In genomic region chr12:104061862-104062261, GRCm38 (mm10) we compare ENCODE assay signal across 28 mouse cellular contexts. TPM values are rescaled to one million over a fixed set of nuclear protein-coding genes. Genes with fewer than 3 reads are reported as not detected.
DNase-seq lines count a peak whose midpoint lies in the region; ATAC-seq and TF ChIP-seq lines count a peak whose summit lies in the region.
"Had no signal": no experiment of that assay in that cellular context is flagged by ENCODE, and none has a peak within 500 bp of the region (broad histone marks: within the 10 kb centered on the region; RNA-seq: fewer than 3 reads in every experiment).

No protein-coding gene starts in this region.

- no peak for TF ChIP-seq EP300 in lung, postnatal 0 days (IDR thresholded peaks at IDR 0.05)

- no peak for TF ChIP-seq CTCF in lung, postnatal 0 days (IDR thresholded peaks at IDR 0.05)

- peaks cover 49% of the 10 kb centered on the region for H3K27me3 ChIP-seq in heart, embryonic 12.5 days (replicated peaks)
- no peaks in the 10 kb centered on the region for H3K27me3 ChIP-seq in lung, postnatal 0 days (replicated peaks; ENCODE audit: insufficient read depth, low read length)
- H3K27me3 ChIP-seq: embryonic facial prominence, embryonic 15.5 days; hindbrain, embryonic 13.5 days; limb, embryonic 12.5 days; liver, embryonic 12.5 days; neural tube, embryonic 15.5 days; stomach, embryonic 15.5 days had no signal

- H3K4me3 ChIP-seq in heart, embryonic 12.5 days: no peak overlapping the region
- no peak overlapping the region for H3K4me3 ChIP-seq in lung, postnatal 0 days (ENCODE audit: low read depth, low read length)
- H3K4me3 ChIP-seq: embryonic facial prominence, embryonic 15.5 days; forebrain, embryonic 10.5 days; gastrocnemius, adult 2 months; hindbrain, embryonic 13.5 days; limb, embryonic 12.5 days; liver, embryonic 12.5 days; neural tube, embryonic 15.5 days; stomach, embryonic 15.5 days had no signal

- no peaks in the 10 kb centered on the region for H3K9me3 ChIP-seq in heart, embryonic 12.5 days (replicated peaks)
- no peaks in the 10 kb centered on the region for H3K9me3 ChIP-seq in lung, postnatal 0 days (ENCODE audit: low read length)
- H3K9me3 ChIP-seq: embryonic facial prominence, embryonic 15.5 days; forebrain, embryonic 10.5 days; hindbrain, embryonic 13.5 days; limb, embryonic 12.5 days; liver, embryonic 12.5 days; neural tube, embryonic 15.5 days; stomach, embryonic 15.5 days had no signal

- H3K4me2 ChIP-seq in heart, embryonic 12.5 days: no peak overlapping the region
- H3K4me2 ChIP-seq in lung, postnatal 0 days (replicated peaks; ENCODE audit: low read depth, low read length): no peak overlapping the region
- H3K4me2 ChIP-seq: embryonic facial prominence, embryonic 15.5 days; heart, embryonic 11.5 days; hindbrain, embryonic 13.5 days; limb, embryonic 12.5 days; liver, embryonic 12.5 days; midbrain, embryonic 11.5 days; neural tube, embryonic 15.5 days; stomach, embryonic 15.5 days had no signal

- H3K4me1 ChIP-seq in heart, embryonic 12.5 days (replicated peaks): peaks cover 9% of the 10 kb centered on the region
- no peaks in the 10 kb centered on the region for H3K4me1 ChIP-seq in lung, postnatal 0 days (ENCODE audit: insufficient read depth, low read depth, low read length)
- H3K4me1 ChIP-seq: embryonic facial prominence, embryonic 15.5 days; forebrain, embryonic 10.5 days; limb, embryonic 12.5 days; liver, embryonic 12.5 days; stomach, embryonic 15.5 days had no signal

- DNase-seq in 3134 (ENCODE audit: extremely low read depth, insufficient read length, low spot score): peak; percentile 35
- peak; percentile 83 for DNase-seq in CD4-positive helper T cell, adult 2 months (ENCODE audit: low read depth, low spot score)
- peak; percentile 14 for DNase-seq in c-Kit-positive CD71-negative TER-119-negative erythroid progenitor cells, embryonic 14.5 days (ENCODE audit: low read depth)
- DNase-seq in right cerebral cortex, adult 2 months (ENCODE audit: low spot score in 2 of 2): no peak
- no peak for DNase-seq in lung, postnatal 0 days (ENCODE audit: low spot score)
- DNase-seq: adrenal gland, adult 8-10 months; cerebellum, adult 9-11 months; embryo, embryonic 11 days; gastrocnemius, adult 2 months; heart, postnatal 14 days; lung, adult 2 months; lung, postnatal 4 days; thymus, adult 2 months had no signal

- no peak overlapping the region for H3K27ac ChIP-seq in heart, embryonic 12.5 days (ENCODE audit: poor library complexity, severe bottlenecking)
- H3K27ac ChIP-seq in lung, postnatal 0 days (ENCODE audit: low read length): no peak overlapping the region
- H3K27ac ChIP-seq: embryonic facial prominence, embryonic 15.5 days; forebrain, embryonic 10.5 days; gastrocnemius, adult 2 months; hindbrain, embryonic 13.5 days; limb, embryonic 12.5 days; liver, embryonic 12.5 days; neural tube, embryonic 15.5 days; stomach, embryonic 15.5 days had no signal

- WGBS in heart, embryonic 12.5 days: 41% methylated on average over 2 of the region's 2 CpGs
- WGBS in lung, postnatal 0 days: 45% methylated on average over 2 of the region's 2 CpGs

- no peaks in the 10 kb centered on the region for H3K36me3 ChIP-seq in heart, embryonic 12.5 days
- no peaks in the 10 kb centered on the region for H3K36me3 ChIP-seq in lung, postnatal 0 days (ENCODE audit: insufficient read depth, low read length)
- H3K36me3 ChIP-seq: embryonic facial prominence, embryonic 15.5 days; forebrain, embryonic 10.5 days; hindbrain, embryonic 13.5 days; limb, embryonic 12.5 days; liver, embryonic 12.5 days; neural tube, embryonic 15.5 days; stomach, embryonic 15.5 days had no signal

- peak; percentile 64 for ATAC-seq in megakaryocyte progenitor cell, adult 5-6 weeks (replicated peaks; ENCODE audit: poor library complexity)
- ATAC-seq in heart, embryonic 12.5 days (ENCODE audit: insufficient number of reproducible peaks, low FRiP score): no peak
- no peak for ATAC-seq in lung, postnatal 0 days
- ATAC-seq: intestine, embryonic 16.5 days; liver, embryonic 12.5 days had no signal

- no peak overlapping the region for H3K9ac ChIP-seq in heart, embryonic 12.5 days
- H3K9ac ChIP-seq in lung, postnatal 0 days (replicated peaks; ENCODE audit: low read depth): no peak overlapping the region
- H3K9ac ChIP-seq: embryonic facial prominence, embryonic 15.5 days; hindbrain, embryonic 13.5 days; limb, embryonic 12.5 days; liver, embryonic 12.5 days; neural tube, embryonic 15.5 days; stomach, embryonic 15.5 days had no signal

RNA-seq across cellular contexts. Expression of gene Serpina12, which starts 17.6 kb away (rescaled TPM):
- 0.24 TPM in 1 of 2 replicates, not detected in the other for total RNA-seq in megakaryocyte progenitor cell, adult 5-6 weeks (2015)
- total RNA-seq in megakaryocyte progenitor cell, adult 5-6 weeks (2017): 0.30 TPM in 1 of 2 replicates, not detected in the other
- polyA plus RNA-seq in heart, embryonic 12.5 days (2016; fragmentation: Nextera tagmentation; extraction: Ambion mirVana): not detected in 2 replicates
- polyA plus RNA-seq in lung, postnatal 0 days (2015; fragmentation: Nextera tagmentation; extraction: Ambion mirVana): 0.04 TPM in 1 of 2 replicates, not detected in the other
- total RNA-seq: gastrocnemius, adult 2 months; heart, postnatal 14 days; layer of hippocampus, postnatal 14 days had no signal
- polyA plus RNA-seq: forebrain, embryonic 10.5 days; heart, embryonic 11.5 days; hindbrain, embryonic 13.5 days; intestine, embryonic 16.5 days; kidney, embryonic 16.5 days; limb, embryonic 12.5 days; liver, embryonic 12.5 days; midbrain, embryonic 11.5 days; neural tube, embryonic 15.5 days; stomach, embryonic 15.5 days had no signal

RNA-seq across cellular contexts. Expression of gene Serpina5, which starts 39.1 kb away (rescaled TPM):
- total RNA-seq in megakaryocyte progenitor cell, adult 5-6 weeks (2015): not detected in 2 replicates
- total RNA-seq in megakaryocyte progenitor cell, adult 5-6 weeks (2017): not detected in 2 replicates
- polyA plus RNA-seq in heart, embryonic 12.5 days (2016; fragmentation: Nextera tagmentation; extraction: Ambion mirVana): not detected in 2 replicates
- polyA plus RNA-seq in lung, postnatal 0 days (2015; fragmentation: Nextera tagmentation; extraction: Ambion mirVana): not detected in 2 replicates
- total RNA-seq: gastrocnemius, adult 2 months; heart, postnatal 14 days; layer of hippocampus, postnatal 14 days had no signal
- polyA plus RNA-seq: embryonic facial prominence, embryonic 15.5 days; forebrain, embryonic 10.5 days; heart, embryonic 11.5 days; hindbrain, embryonic 13.5 days; limb, embryonic 12.5 days; liver, embryonic 12.5 days; lung, adult 2 months; midbrain, embryonic 11.5 days; neural tube, embryonic 15.5 days had no signal

RNA-seq across cellular contexts. Expression of gene Serpina9, which starts 48.3 kb away (rescaled TPM):
- total RNA-seq in megakaryocyte progenitor cell, adult 5-6 weeks (2015): not detected in 2 replicates
- total RNA-seq in megakaryocyte progenitor cell, adult 5-6 weeks (2017): not detected in 2 replicates
- polyA plus RNA-seq in heart, embryonic 12.5 days (2016; fragmentation: Nextera tagmentation; extraction: Ambion mirVana): 0.17 and 0.28 TPM in 2 replicates
- 0.32 and 0.89 TPM in 2 replicates for polyA plus RNA-seq in lung, postnatal 0 days (2015; fragmentation: Nextera tagmentation; extraction: Ambion mirVana)
- total RNA-seq: adrenal gland, adult 8-10 months; gastrocnemius, adult 2 months had no signal
- polyA plus RNA-seq: forebrain, embryonic 10.5 days; gonadal fat pad, adult 2 months; hindbrain, embryonic 13.5 days; limb, embryonic 12.5 days; liver, embryonic 12.5 days; midbrain, embryonic 11.5 days; neural tube, embryonic 15.5 days; stomach, embryonic 15.5 days had no signal

RNA-seq across cellular contexts. Expression of gene Serpina3a, which starts 50.7 kb away (rescaled TPM):
- total RNA-seq in megakaryocyte progenitor cell, adult 5-6 weeks (2015): not detected in 2 replicates
- not detected in 2 replicates for total RNA-seq in megakaryocyte progenitor cell, adult 5-6 weeks (2017)
- not detected in 2 replicates for polyA plus RNA-seq in heart, embryonic 12.5 days (2016; fragmentation: Nextera tagmentation; extraction: Ambion mirVana)
- not detected in 2 replicates for polyA plus RNA-seq in lung, postnatal 0 days (2015; fragmentation: Nextera tagmentation; extraction: Ambion mirVana)
- total RNA-seq: gastrocnemius, adult 2 months; heart, postnatal 14 days; layer of hippocampus, postnatal 14 days had no signal
- polyA plus RNA-seq: embryonic facial prominence, embryonic 15.5 days; forebrain, embryonic 10.5 days; gonadal fat pad, adult 2 months; heart, embryonic 11.5 days; hindbrain, embryonic 13.5 days; intestine, embryonic 16.5 days; kidney, embryonic 16.5 days; limb, embryonic 12.5 days; liver, embryonic 12.5 days; lung, adult 2 months; midbrain, embryonic 11.5 days; neural tube, embryonic 15.5 days; stomach, embryonic 15.5 days; thymus, adult 2 months had no signal

Comparison
In these comparisons a context has a peak if more than half of its experiments do, and no peak if none do; other contexts are left out.
1. DNase-seq: peak in 3134 (single experiment), CD4-positive helper T cell, adult 2 months (single experiment) and c-Kit-positive CD71-negative TER-119-negative erythroid progenitor cells, embryonic 14.5 days (single experiment); none in right cerebral cortex, adult 2 months (0 of 2) and lung, postnatal 0 days (single experiment).